Mouse (Mus musculus): Measurements from ENCODE around the gene Art5.
"Not testable (repeated sequence)": the region's sequence is repeated elsewhere in the genome, so short reads cannot be mapped to it uniquely, and the experiment has no call there.

Art5 gene

DNA sequence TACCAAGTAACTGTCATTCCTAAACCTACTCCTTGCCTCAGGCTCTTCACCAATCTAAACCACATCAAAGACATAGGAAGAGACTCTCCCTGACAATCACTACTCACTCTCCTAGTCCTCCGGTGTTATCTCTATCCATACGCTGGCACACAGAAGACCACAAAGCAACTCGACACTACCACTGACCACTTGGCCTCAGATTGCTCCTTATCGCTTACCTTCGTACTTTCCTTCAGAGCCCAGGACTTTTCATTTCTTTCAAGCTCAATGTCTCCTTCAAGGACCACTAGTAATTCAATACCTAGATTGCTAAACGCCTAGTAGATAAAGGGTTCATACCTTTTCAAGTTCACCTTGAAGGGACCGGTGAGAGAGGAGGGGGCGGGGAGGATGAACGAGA lies 45.4 kb downstream of the Art5 start:
- H3K36me3 ChIP-seq (ENCODE audit: control insufficient read depth, insufficient read depth, low read length, poor library complexity, severe bottlenecking), result no peaks in the 10 kb centered on the region
- no peak for DNase-seq (ENCODE audit: low read depth, low spot score)
- H3K27me3 ChIP-seq (ENCODE audit: control insufficient read depth, insufficient read depth, low read length, poor library complexity, severe bottlenecking), result no peaks in the 10 kb centered on the region

DNA sequence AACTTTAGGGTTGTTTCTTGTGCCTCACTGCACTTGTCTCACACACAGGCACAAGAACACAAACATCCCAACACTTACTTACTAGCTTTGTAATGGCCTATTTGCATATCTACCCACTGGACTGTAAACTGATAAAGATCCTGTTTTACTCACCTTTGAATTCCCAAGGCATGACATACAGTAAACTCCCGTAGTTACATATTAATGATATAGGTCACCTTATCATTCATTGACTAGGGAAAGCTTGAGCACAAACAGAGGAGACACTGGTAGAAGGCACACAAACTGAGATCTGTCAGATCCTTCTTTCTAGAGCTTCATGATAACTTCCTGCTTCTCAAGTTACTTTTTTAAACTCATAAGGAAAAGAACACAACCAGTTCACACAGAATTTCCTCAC lies 47.1 kb downstream of the Art5 start:
- Histone ChIP-seq H3K36me3 (ENCODE audit: control insufficient read depth, insufficient read depth, low read length, poor library complexity, severe bottlenecking) (no peaks in the 10 kb centered on the region), H3K27me3 (ENCODE audit: control insufficient read depth, insufficient read depth, low read length, poor library complexity, severe bottlenecking) (no peaks in the 10 kb centered on the region)
- DNase-seq (ENCODE audit: low read depth, low spot score), result no peak

DNA sequence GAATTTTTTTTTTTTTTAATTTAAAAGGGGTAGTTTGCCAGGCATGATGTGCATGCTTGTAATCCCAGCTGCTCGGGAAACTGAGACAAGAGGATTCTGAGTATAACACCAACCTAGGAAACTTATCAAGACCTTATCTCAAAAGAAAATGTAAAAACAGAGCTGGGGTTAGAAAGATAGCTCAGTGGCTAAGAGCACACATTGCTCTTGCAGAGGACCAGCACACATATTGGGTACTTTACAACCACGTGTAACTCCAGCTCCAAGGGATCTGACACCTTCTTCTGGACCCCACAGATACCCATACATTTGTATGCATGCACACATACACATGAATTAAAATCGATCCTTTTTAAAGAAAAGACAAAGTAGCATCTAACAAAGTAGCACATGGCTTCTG lies 47.9 kb downstream of the Art5 start:
- DNase-seq (ENCODE audit: low read depth, low spot score), result no peak
- H3K36me3 ChIP-seq (ENCODE audit: control insufficient read depth, insufficient read depth, low read length, poor library complexity, severe bottlenecking), result no peaks in the 10 kb centered on the region

DNA sequence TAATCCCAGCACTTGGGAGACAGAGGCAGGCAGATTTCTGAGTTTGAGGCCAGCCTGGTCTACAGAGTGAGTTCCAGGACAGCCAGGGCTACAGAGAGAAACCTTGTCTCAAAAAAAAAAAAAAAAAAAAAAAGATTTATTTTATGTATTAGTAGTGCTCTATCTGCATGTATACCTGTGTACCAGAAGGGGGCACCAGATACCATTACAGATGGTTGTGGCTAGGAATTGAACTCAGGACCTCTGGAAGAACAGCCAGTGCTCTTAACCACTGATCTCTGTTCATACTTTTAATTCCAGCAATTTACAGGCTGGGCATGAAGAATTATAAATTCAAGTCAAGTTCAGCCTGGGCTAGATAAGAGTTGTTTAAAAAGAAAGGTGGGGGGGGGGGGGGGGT lies 60.8 kb downstream of the Art5 start:
- peak; percentile 65 for DNase-seq (ENCODE audit: low read depth, low spot score)
- H3K27me3 ChIP-seq (ENCODE audit: control insufficient read depth, insufficient read depth, low read length, poor library complexity, severe bottlenecking); H3K36me3 ChIP-seq (ENCODE audit: control insufficient read depth, insufficient read depth, low read length, poor library complexity, severe bottlenecking): not testable (repeated sequence)

More for the DNA sequence above, 47.9 kb downstream of the Art5 start:
- no peaks in the 10 kb centered on the region for H3K27me3 ChIP-seq (ENCODE audit: control insufficient read depth, insufficient read depth, low read length, poor library complexity, severe bottlenecking)

All from splenic B cell, adult 2 months (primary cell).